In genomic region chr13:59881989-59882784, GRCm38 (mm10) we compare ENCODE assay signal across 9 mouse cellular contexts. TPM values are rescaled to one million over a fixed set of nuclear protein-coding genes. Genes with fewer than 3 reads are reported as not detected.
A peak's percentile ranks its signal among the peaks of the same experiment; 100 is the strongest.
DNase-seq lines count a peak whose midpoint lies in the region; ATAC-seq and TF ChIP-seq lines count a peak whose summit lies in the region.
"Had no signal": no experiment of that assay in that cellular context is flagged by ENCODE, and none has a peak within 500 bp of the region (broad histone marks: within the 10 kb centered on the region; RNA-seq: fewer than 3 reads in every experiment).

No protein-coding gene starts in this region.

- DNase-seq in cerebellum, adult 2 months, result no peak
- no peak for DNase-seq in cerebellum, adult 11-12 months
- peak; percentile 73 for DNase-seq in adrenal gland, adult 2 months
- DNase-seq in hindbrain, embryonic 10.5 days (ENCODE audit: low spot score), result no peak
- DNase-seq in liver, result no peak
- no peak for DNase-seq in layer of hippocampus, adult 9-10 months (ENCODE audit: low spot score)
- DNase-seq: thymus, postnatal 14 days had no signal

- peak overlapping the region; percentile 7 for H3K4me3 ChIP-seq in cerebellum, adult 2 months (replicated peaks; ENCODE audit: insufficient read depth, low read depth, low read length)
- peak overlapping the region; percentile 24; the same call in 1 of the 2 replicates for H3K4me3 ChIP-seq in hindbrain, embryonic 10.5 days
- H3K4me3 ChIP-seq in limb, embryonic 12.5 days (replicated peaks), result no peak overlapping the region

- no peaks in the 10 kb centered on the region for H3K4me1 ChIP-seq in cerebellum, adult 2 months (ENCODE audit: control insufficient read depth, insufficient read depth, low read length)
- peaks cover 14% of the 10 kb centered on the region for H3K4me1 ChIP-seq in hindbrain, embryonic 10.5 days (replicated peaks)
- peaks cover 22% of the 10 kb centered on the region for H3K4me1 ChIP-seq in limb, embryonic 12.5 days (replicated peaks)

- no peaks in the 10 kb centered on the region for H3K36me3 ChIP-seq in hindbrain, embryonic 10.5 days
- H3K36me3 ChIP-seq in limb, embryonic 12.5 days, result no peaks in the 10 kb centered on the region

- peaks cover 3% of the 10 kb centered on the region; the same call in 1 of the 2 replicates for H3K9me3 ChIP-seq in hindbrain, embryonic 10.5 days
- no peaks in the 10 kb centered on the region for H3K9me3 ChIP-seq in limb, embryonic 12.5 days

- no peak for TF ChIP-seq CTCF in cerebellum, adult 2 months (IDR thresholded peaks at IDR 0.05; ENCODE audit: borderline replicate concordance, insufficient read depth, low read depth, low read length)

- TF ChIP-seq POLR2A in cerebellum, adult 2 months (IDR thresholded peaks at IDR 0.05; ENCODE audit: borderline replicate concordance, insufficient read depth, low read length), result no peak

- no peak overlapping the region; the same call in 1 of the 2 replicates for H3K9ac ChIP-seq in limb, embryonic 12.5 days (replicated peaks)

- no peaks in the 10 kb centered on the region; the same call in 1 of the 2 replicates for H3K27me3 ChIP-seq in cerebellum, adult 2 months (ENCODE audit: control insufficient read depth, insufficient read depth, low read length)
- H3K27me3 ChIP-seq in hindbrain, embryonic 10.5 days (ENCODE audit: insufficient read depth, poor library complexity, severe bottlenecking), result no peaks in the 10 kb centered on the region
- H3K27me3 ChIP-seq in limb, embryonic 12.5 days, result no peaks in the 10 kb centered on the region

- 7% methylated on average over 17 of the region's 19 CpGs for WGBS in cerebellum, adult 2 months
- 32% methylated on average over 18 of the region's 19 CpGs for WGBS in hindbrain, embryonic 10.5 days
- 29% methylated on average over 18 of the region's 19 CpGs for WGBS in limb, embryonic 12.5 days

- ATAC-seq in limb, embryonic 12.5 days (ENCODE audit: insufficient number of reproducible peaks, insufficient read depth, low FRiP score, low TSS enrichment, low read depth), result no peak
- no peak for ATAC-seq in erythroblast, adult 5-6 weeks (replicated peaks; ENCODE audit: low FRiP score, poor library complexity, severe bottlenecking)

- no peak overlapping the region for H3K27ac ChIP-seq in cerebellum, adult 2 months (ENCODE audit: insufficient read depth, low read length)
- H3K27ac ChIP-seq in hindbrain, embryonic 10.5 days, result peak overlapping the region; percentile 77
- peak overlapping the region; percentile 79 for H3K27ac ChIP-seq in limb, embryonic 12.5 days

- H3K4me2 ChIP-seq in limb, embryonic 12.5 days, result peak overlapping the region; percentile 32

RNA-seq across cellular contexts. Expression of gene Tut7, which starts 59.2 kb away (rescaled TPM):
- polyA plus RNA-seq in cerebellum, adult 2 months (2012; rRNA removed), result 35.5 and 36.5 TPM in 2 replicates
- 10 to 100 TPM; 60.9 to 79.3 TPM for total RNA-seq in adrenal gland, adult 2 months (2021)
- polyA plus RNA-seq in adrenal gland, adult 2 months (2012; rRNA removed), result 14.8 and 16.4 TPM in 2 replicates
- polyA plus RNA-seq in hindbrain, embryonic 10.5 days (2016; fragmentation: Nextera tagmentation; extraction: Ambion mirVana), result 35.4 and 40.2 TPM in 2 replicates
- 56.0 and 56.5 TPM in 2 replicates for polyA plus RNA-seq in limb, embryonic 12.5 days (2016; fragmentation: Nextera tagmentation; extraction: Ambion mirVana)
- 557 and 663 TPM in 2 replicates for total RNA-seq in erythroblast, adult 5-6 weeks (2015; ENCODE audit: low replicate concordance)
- 973 and 1,053 TPM in 2 replicates for total RNA-seq in erythroblast, adult 5-6 weeks (2017; ENCODE audit: low replicate concordance)
